In genomic region chr2:26019923-26020322, GRCm38 (mm10) we compare ENCODE assay signal across 9 mouse cellular contexts. TPM values are rescaled to one million over a fixed set of nuclear protein-coding genes. Genes with fewer than 3 reads are reported as not detected.
DNase-seq lines count a peak whose midpoint lies in the region; ATAC-seq and TF ChIP-seq lines count a peak whose summit lies in the region.
"Had no signal": no experiment of that assay in that cellular context is flagged by ENCODE, and none has a peak within 500 bp of the region (broad histone marks: within the 10 kb centered on the region; RNA-seq: fewer than 3 reads in every experiment).

No protein-coding gene starts in this region.

- WGBS in heart, adult 2 months, result 60% methylated on average over 3 of the region's 3 CpGs
- WGBS in limb, embryonic 14.5 days, result 74% methylated on average over 3 of the region's 3 CpGs

- no peak for TF ChIP-seq CTCF in heart, adult 2 months (IDR thresholded peaks at IDR 0.05)

- H3K36me3 ChIP-seq in heart, adult 2 months (ENCODE audit: control insufficient read depth, insufficient read depth, low read length), result peaks cover 12% of the 10 kb centered on the region
- peaks cover 16% of the 10 kb centered on the region for H3K36me3 ChIP-seq in limb, embryonic 14.5 days (ENCODE audit: control insufficient read depth, insufficient read depth, low read length)

- ATAC-seq in erythroblast, adult 5-6 weeks (replicated peaks; ENCODE audit: low FRiP score, poor library complexity, severe bottlenecking), result peak; percentile 47
- no peak for ATAC-seq in limb, embryonic 14.5 days (ENCODE audit: low FRiP score, low read depth)

- peak overlapping the region; percentile 98; the same call in 1 of the 2 replicates for H3K9ac ChIP-seq in heart, adult 2 months (ENCODE audit: low read depth, low read length)
- H3K9ac ChIP-seq in limb, embryonic 14.5 days (ENCODE audit: low read depth, low read length, severe bottlenecking), result no peak overlapping the region

- peaks cover 9% of the 10 kb centered on the region for H3K4me1 ChIP-seq in heart, adult 2 months (ENCODE audit: control insufficient read depth, insufficient read depth, low read length)
- H3K4me1 ChIP-seq in limb, embryonic 14.5 days (ENCODE audit: control insufficient read depth, insufficient read depth, low read length), result peaks cover 8% of the 10 kb centered on the region

- intact Hi-C loops in heart, adult 2 months (cut with DNase I), result loop anchor here (2.0 to 10.0 kb wide), 2 partner anchors 37 to 185 kb away; partner anchors contain the start of gene Camsap1
- intact Hi-C loops in heart, postnatal 14 days (cut with DNase I), result loop anchor here (5.0 kb wide), 2 partner anchors 38 to 183 kb away; partner anchors contain the start of gene Camsap1

- TF ChIP-seq POLR2A in heart, adult 2 months (IDR thresholded peaks at IDR 0.05; ENCODE audit: insufficient read depth, low read depth, low read length), result no peak
- no peak for TF ChIP-seq POLR2A in limb, embryonic 14.5 days (IDR thresholded peaks at IDR 0.05; ENCODE audit: borderline replicate concordance, extremely low read depth, insufficient read depth, insufficient read length)

- no peak for TF ChIP-seq EP300 in heart, adult 2 months (IDR thresholded peaks at IDR 0.05; ENCODE audit: insufficient read depth, low read depth, low read length)

- H3K27me3 ChIP-seq in heart, adult 2 months (ENCODE audit: control insufficient read depth, insufficient read depth, low read length), result no peaks in the 10 kb centered on the region
- no peaks in the 10 kb centered on the region for H3K27me3 ChIP-seq in limb, embryonic 14.5 days (ENCODE audit: control insufficient read depth, insufficient read depth, low read length)

- H3K4me3 ChIP-seq in heart, adult 2 months, result peak overlapping the region; percentile 86; the same call in 1 of the 2 replicates
- H3K4me3 ChIP-seq in limb, embryonic 14.5 days (replicated peaks; ENCODE audit: low read length), result peak overlapping the region; percentile 78; the same call in 1 of the 2 replicates

- H3K4me2 ChIP-seq in limb, embryonic 14.5 days (replicated peaks; ENCODE audit: low read depth, low read length, severe bottlenecking), result peak overlapping the region; percentile 60; the same call in 1 of the 2 replicates

- H3K9me3 ChIP-seq in limb, embryonic 14.5 days (ENCODE audit: control insufficient read depth, low read length), result no peaks in the 10 kb centered on the region

- no peak overlapping the region; the same call in 1 of the 2 replicates for H3K27ac ChIP-seq in heart, adult 2 months
- H3K27ac ChIP-seq in limb, embryonic 14.5 days (replicated peaks; ENCODE audit: low read depth, low read length), result no peak overlapping the region

- H3K79me2 ChIP-seq in heart, adult 2 months (replicated peaks; ENCODE audit: control insufficient read depth, insufficient read depth, low read length), result peaks cover 7% of the 10 kb centered on the region

- DNase-seq in heart, adult 2 months, result no peak
- DNase-seq in heart, postnatal 14 days, result no peak
- peak; percentile 3 for DNase-seq in 3T3-L1 (ENCODE audit: low read depth, low spot score)
- no peak for DNase-seq in limb, embryonic 14.5 days (ENCODE audit: low spot score)
- no peak for DNase-seq in urinary bladder, postnatal 4 days (ENCODE audit: low spot score in 2 of 2)
- DNase-seq in embryo, embryonic 10 days (ENCODE audit: low spot score), result no peak
- DNase-seq in cerebellum, adult 11 months, result no peak
- DNase-seq: kidney, adult 2 months had no signal

RNA-seq across cellular contexts. Expression of gene Ubac1, which starts 1.6 kb away (rescaled TPM):
- 10 to 100 TPM; 86.3 to 92.0 TPM for total RNA-seq in heart, adult 2 months (2021)
- polyA plus RNA-seq in heart, adult 2 months (2012; rRNA removed), result 116 and 139 TPM in 2 replicates
- 10 to 100 TPM; 82.3 to 86.5 TPM for total RNA-seq in heart, postnatal 14 days (2021)
- total RNA-seq in erythroblast, adult 5-6 weeks (2015; ENCODE audit: low replicate concordance), result 531 and 563 TPM in 2 replicates
- total RNA-seq in erythroblast, adult 5-6 weeks (2017; ENCODE audit: low replicate concordance), result 630 and 869 TPM in 2 replicates
- 76.5 and 78.8 TPM in 2 replicates for polyA plus RNA-seq in limb, embryonic 14.5 days (2012; rRNA removed)
- 99.3 and 106 TPM in 2 replicates for polyA plus RNA-seq in limb, embryonic 14.5 days (2014; fragmentation: Nextera tagmentation; extraction: Ambion mirVana)

RNA-seq across cellular contexts. Expression of gene Camsap1, which starts 36.8 kb away (rescaled TPM):
- 10 to 100 TPM; 38.9 to 45.1 TPM for total RNA-seq in heart, adult 2 months (2021)
- polyA plus RNA-seq in heart, adult 2 months (2012; rRNA removed), result 7.4 and 13.5 TPM in 2 replicates
- total RNA-seq in heart, postnatal 14 days (2021), result 10 to 100 TPM; 28.4 to 37.7 TPM
- 4.0 and 20.9 TPM in 2 replicates for total RNA-seq in erythroblast, adult 5-6 weeks (2015; ENCODE audit: low replicate concordance)
- total RNA-seq in erythroblast, adult 5-6 weeks (2017; ENCODE audit: low replicate concordance), result 10.7 and 19.5 TPM in 2 replicates
- 16.1 and 16.7 TPM in 2 replicates for polyA plus RNA-seq in limb, embryonic 14.5 days (2012; rRNA removed)
- polyA plus RNA-seq in limb, embryonic 14.5 days (2014; fragmentation: Nextera tagmentation; extraction: Ambion mirVana), result 24.2 and 27.8 TPM in 2 replicates

Comparison
In these comparisons a context has a peak if more than half of its experiments do, and no peak if none do; other contexts are left out.
1. RNA of gene Ubac1, which starts 1.6 kb away (total RNA-seq): 531 to 869 TPM in erythroblast, adult 5-6 weeks; 86.3 to 92.0 TPM in heart, adult 2 months and 82.3 to 86.5 TPM in heart, postnatal 14 days; every median in the first group is over 4 times any median in the second.